Mouse (Mus musculus) G1E (cell line): ENCODE results near the gene Myo16.

ENCODE experiments used
- CTCF ChIP-seq: IDR thresholded peaks from 2 replicates; pipeline ENCODE4 v1.5.1; 2012; ENCODE audit warnings: low read depth, low read length, inconsistent platforms, mixed read lengths
- GATA1 ChIP-seq: IDR thresholded peaks from 2 replicates; pipeline ENCODE4 v1.6.1; 2012; ENCODE audit warnings: borderline replicate concordance, low read length, inconsistent platforms, mixed read lengths
- GATA2 ChIP-seq: IDR thresholded peaks from 2 replicates; pipeline ENCODE4 v1.6.1; 2012; ENCODE audit warnings: low read depth, low read length, inconsistent platforms, borderline replicate concordance
- POLR2AphosphoS5 ChIP-seq: IDR thresholded peaks from 2 replicates; pipeline ENCODE4 v1.6.1; 2012; ENCODE audit warnings: low read depth, low read length, inconsistent platforms; ENCODE audit not compliant: insufficient replicate concordance
- TAL1 ChIP-seq: conservative IDR thresholded peaks from 2 replicates; pipeline ENCODE4 v1.6.1; 2012; ENCODE audit warnings: low read depth, low read length, inconsistent platforms, mixed read lengths

- TF ChIP-seq CTCF (no peak), GATA1 (no peak), TAL1 (no peak), POLR2AphosphoS5 (no peak), GATA2 (no peak)
These were observed 453.1 kb downstream of the Myo16 start for GRCm38 (mm10) chr8:10606816-10607209.
